Comparison of ENCODE assay signal across 9 mouse cellular contexts in genomic region chr11:119933142-119933541, GRCm38 (mm10). TPM values are rescaled to one million over a fixed set of nuclear protein-coding genes. Genes with fewer than 3 reads are reported as not detected.
DNase-seq lines count a peak whose midpoint lies in the region; ATAC-seq lines count a peak whose summit lies in the region.
"Had no signal": no experiment of that assay in that cellular context is flagged by ENCODE, and none has a peak within 500 bp of the region (broad histone marks: within the 10 kb centered on the region; RNA-seq: fewer than 3 reads in every experiment).

No protein-coding gene starts in this region.

- no peak overlapping the region for H3K9ac ChIP-seq in intestine, embryonic 15.5 days
- H3K9ac ChIP-seq: hindbrain, embryonic 15.5 days had no signal

- no peak overlapping the region for H3K4me2 ChIP-seq in intestine, embryonic 15.5 days (replicated peaks)
- H3K4me2 ChIP-seq: hindbrain, embryonic 15.5 days had no signal

- ATAC-seq in monocyte, adult 5-6 weeks (replicated peaks; ENCODE audit: insufficient number of reproducible peaks, low FRiP score, low TSS enrichment, poor library complexity, severe bottlenecking) = no peak
- ATAC-seq in intestine, embryonic 15.5 days = no peak

- H3K9me3 ChIP-seq in intestine, embryonic 15.5 days = no peaks in the 10 kb centered on the region
- H3K9me3 ChIP-seq: hindbrain, embryonic 15.5 days had no signal

- DNase-seq in lung, postnatal 10 days = peak; percentile 67
- no peak for DNase-seq in lung, adult 18-20 months
- DNase-seq in adipocyte (ENCODE audit: low spot score) = peak; percentile 89
- peak; percentile 53 for DNase-seq in gastrocnemius, postnatal 10 days
- DNase-seq in skeletal muscle tissue, adult 2 months (ENCODE audit: low read depth, low spot score) = peak; percentile 64
- DNase-seq: lung, postnatal 36 days had no signal

- H3K27ac ChIP-seq in intestine, embryonic 15.5 days = no peak overlapping the region
- H3K27ac ChIP-seq: hindbrain, embryonic 15.5 days had no signal

- H3K27me3 ChIP-seq in intestine, embryonic 15.5 days (replicated peaks) = no peaks in the 10 kb centered on the region
- H3K27me3 ChIP-seq: hindbrain, embryonic 15.5 days had no signal

- peaks cover 28% of the 10 kb centered on the region for H3K4me1 ChIP-seq in intestine, embryonic 15.5 days (replicated peaks)

- H3K4me3 ChIP-seq in intestine, embryonic 15.5 days (replicated peaks) = no peak overlapping the region
- H3K4me3 ChIP-seq: hindbrain, embryonic 15.5 days had no signal

- H3K36me3 ChIP-seq in intestine, embryonic 15.5 days = no peaks in the 10 kb centered on the region
- H3K36me3 ChIP-seq: hindbrain, embryonic 15.5 days had no signal

- WGBS in intestine, embryonic 15.5 days = 62% methylated on average over 4 of the region's 4 CpGs

RNA-seq across cellular contexts. Expression of gene Baiap2, which starts 9.4 kb away (rescaled TPM):
- total RNA-seq in gastrocnemius, postnatal 10 days (2021) = 1 to 10 TPM; 4.1 to 6.3 TPM
- total RNA-seq in monocyte, adult 5-6 weeks (2017) = 3.5 to 13.2 TPM (median 10.2 TPM) in 3 replicates
- 12.0 and 13.1 TPM in 2 replicates for polyA plus RNA-seq in intestine, embryonic 15.5 days (2015; fragmentation: Nextera tagmentation; extraction: Ambion mirVana)

RNA-seq across cellular contexts. Expression of gene Chmp6, which starts 19.9 kb away (rescaled TPM):
- 10 to 100 TPM; 30.8 to 33.5 TPM for total RNA-seq in gastrocnemius, postnatal 10 days (2021)
- total RNA-seq in monocyte, adult 5-6 weeks (2017) = 17.3 to 54.0 TPM (median 33.5 TPM) in 3 replicates
- 88.0 and 91.1 TPM in 2 replicates for polyA plus RNA-seq in intestine, embryonic 15.5 days (2015; fragmentation: Nextera tagmentation; extraction: Ambion mirVana)

Comparison
In these comparisons a context has a peak if more than half of its experiments do, and no peak if none do; other contexts are left out.
1. DNase-seq: peak in lung, postnatal 10 days (single experiment), adipocyte (single experiment), gastrocnemius, postnatal 10 days (single experiment) and skeletal muscle tissue, adult 2 months (single experiment); none in lung, adult 18-20 months (0 of 2).